Mouse (Mus musculus) hindbrain, embryonic 14.5 days (tissue): ENCODE measurements around the gene Adh4. TPM values are rescaled to one million over a fixed set of nuclear protein-coding genes. Genes with fewer than 3 reads are reported as not detected.

Source experiments
- polyA plus RNA-seq: library from polyadenylated mRNA; unstranded; fragments of >200 nt; fragmentation: Nextera tagmentation; extraction: Ambion mirVana; gene quantifications from 2 replicates; pipeline ENCODE4 v1.2.1, GENCODE M21; 2014

The Adh4 gene
- polyA plus RNA-seq, 1 experiment from 2014 or later = 0.58 TPM

Other genes starting within 250 kb of the Adh4 start
- not detected in 2 replicates for gene 4930579F01Rik, start 221.6 kb upstream of the Adh4 start, polyA plus RNA-seq
- 0.41 and 1.6 TPM in 2 replicates for gene Adh7, start 197.7 kb upstream of the Adh4 start, polyA plus RNA-seq
- gene Adh1, start 154.5 kb upstream of the Adh4 start, polyA plus RNA-seq = 1.3 and 1.6 TPM in 2 replicates
- not detected in 2 replicates for gene Adh6a, start 102.2 kb upstream of the Adh4 start, polyA plus RNA-seq
- gene Adh6b, start 73.7 kb upstream of the Adh4 start, polyA plus RNA-seq = 0.16 and 0.29 TPM in 2 replicates
- 196 and 198 TPM in 2 replicates for gene Adh5, start 27.6 kb downstream of the Adh4 start, polyA plus RNA-seq
- 58.3 and 61.9 TPM in 2 replicates for gene Metap1, start 74.0 kb downstream of the Adh4 start, polyA plus RNA-seq
- gene Eif4e, start 110.7 kb downstream of the Adh4 start, polyA plus RNA-seq = 314 and 377 TPM in 2 replicates